Mouse (Mus musculus) intestine, postnatal 0 days (tissue): Measurements from ENCODE around the gene Smtnl1. TPM values are rescaled to one million over a fixed set of nuclear protein-coding genes. Genes with fewer than 3 reads are reported as not detected.

Source experiments
- ATAC-seq: fragments of 200-750 bp; cut with Nextera tagmentation; 2 replicates; pipeline ENCODE4 v1.8.0; 2017; ENCODE audit warnings: mild to moderate bottlenecking, moderate TSS enrichment, moderate library complexity
- H3K27ac ChIP-seq: fragments of 300-500 bp; sonication (generic); 2 replicates; pipeline ENCODE4 v1.5.1; 2014; ENCODE audit warnings: mild to moderate bottlenecking, low read depth, low read length, moderate library complexity
- H3K27me3 ChIP-seq: fragments of 300-500 bp; sonication (generic); replicated peaks from 2 replicates; pipeline ENCODE4 v1.6.1; 2014; ENCODE audit warnings: low read length, mixed read lengths; ENCODE audit not compliant: control insufficient read depth, insufficient read depth
- H3K36me3 ChIP-seq: fragments of 300-500 bp; sonication (generic); 2 replicates; pipeline ENCODE4 v1.6.1; 2014; ENCODE audit warnings: mild to moderate bottlenecking, moderate library complexity; ENCODE audit not compliant: control insufficient read depth, insufficient read depth
- H3K4me1 ChIP-seq: fragments of 300-500 bp; sonication (generic); replicated peaks from 2 replicates; pipeline ENCODE4 v1.6.1; 2014; ENCODE audit warnings: antibody characterized with exemption, low read length, mixed read lengths; ENCODE audit not compliant: control insufficient read depth, insufficient read depth
- H3K4me2 ChIP-seq: fragments of 300-500 bp; sonication (generic); replicated peaks from 2 replicates; pipeline ENCODE4 v1.6.1; 2014; ENCODE audit warnings: low read depth, mild to moderate bottlenecking, moderate library complexity
- H3K4me3 ChIP-seq: fragments of 300-500 bp; sonication (generic); 2 replicates; pipeline ENCODE4 v1.5.1; 2014; ENCODE audit warnings: low read depth, low read length
- H3K9ac ChIP-seq: fragments of 300-500 bp; sonication (generic); 2 replicates; pipeline ENCODE4 v1.6.1; 2014; ENCODE audit warnings: mild to moderate bottlenecking, low read depth, low read length
- H3K9me3 ChIP-seq: fragments of 300-500 bp; sonication (generic); 2 replicates; pipeline ENCODE4 v1.6.1; 2016; ENCODE audit warnings: mixed run types; ENCODE audit not compliant: control insufficient read depth
- CTCF ChIP-seq: sonication (generic); IDR thresholded peaks from 2 replicates; pipeline ENCODE4 v1.5.1; 2016; ENCODE audit warnings: low read depth, mild to moderate bottlenecking, control low read depth, antibody characterized with exemption, moderate library complexity
- WGBS: fragments of 180-500 bp; shearing (Covaris S2); extraction: QIAGEN DNeasy Blood & Tissue Kit; methylation state at CpG from one replicate; pipeline ENCODE4 v1.1.7; 2014; 5-methylcytosine and 5-hydroxymethylcytosine counted together
- polyA plus RNA-seq: library from polyadenylated mRNA; unstranded; fragments of >200 nt; fragmentation: Nextera tagmentation; extraction: Ambion mirVana; gene quantifications from 2 replicates; pipeline ENCODE4 v1.2.1, GENCODE M21; 2015

Gene Smtnl1
- polyA plus RNA-seq, 1 experiment from 2014 or later = 0.46 TPM

DNA sequence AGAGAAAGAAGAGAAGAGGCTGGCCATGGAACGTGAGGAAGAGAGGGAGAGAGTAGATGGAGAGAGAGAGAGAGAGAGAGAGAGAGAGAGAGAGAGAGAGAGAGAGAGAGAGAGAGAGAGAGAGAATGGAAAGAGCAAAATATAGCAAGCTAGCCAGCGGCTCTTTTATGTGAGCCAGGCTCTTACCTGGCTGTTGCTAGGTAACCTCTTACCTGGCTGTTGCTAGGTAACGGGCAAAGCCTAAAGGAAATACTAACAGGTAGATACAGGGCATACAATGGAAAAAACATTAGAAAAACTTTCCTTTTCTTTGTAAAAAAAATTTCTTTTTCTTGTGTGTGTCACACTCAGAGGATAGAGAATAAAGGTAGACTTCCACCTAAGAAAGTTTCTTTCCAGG is 44.7 kb downstream of the Smtnl1 start:
- Histone ChIP-seq H3K9ac (no peak overlapping the region), H3K4me2 (no peak overlapping the region), H3K4me3 (no peak overlapping the region), H3K9me3 (no peaks in the 10 kb centered on the region), H3K4me1 (no peaks in the 10 kb centered on the region), H3K36me3 (no peaks in the 10 kb centered on the region), H3K27me3 (no peaks in the 10 kb centered on the region; the same call in 1 of the 2 replicates), H3K27ac (no peak overlapping the region)
- WGBS = 35% methylated on average over 3 of the region's 3 CpGs
- TF ChIP-seq CTCF = no peak
- no peak for ATAC-seq

DNA sequence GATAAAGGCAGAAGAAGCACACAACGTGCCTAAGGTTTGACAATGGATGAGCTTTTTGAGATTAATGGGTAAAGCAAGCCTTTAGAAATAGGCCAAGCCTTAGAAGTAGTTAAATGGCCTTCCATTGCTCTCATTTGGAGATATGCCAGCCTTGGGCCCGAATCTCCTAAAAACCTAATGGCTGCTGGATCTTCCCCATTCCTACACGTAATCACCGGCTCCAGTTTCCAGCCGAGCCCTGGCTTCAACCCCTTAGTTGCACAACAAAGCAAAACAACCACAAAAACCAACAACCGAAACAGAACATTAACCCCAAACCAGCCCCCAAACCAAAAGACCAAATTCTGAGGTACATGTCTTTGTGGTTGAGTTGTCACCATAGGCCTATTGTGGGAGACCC is 46.8 kb downstream of the Smtnl1 start:
- Histone ChIP-seq H3K4me3 (no peak overlapping the region), H3K27ac (peak overlapping the region; percentile 54), H3K4me2 (no peak overlapping the region), H3K9me3 (no peaks in the 10 kb centered on the region), H3K9ac (no peak overlapping the region), H3K4me1 (no peaks in the 10 kb centered on the region), H3K36me3 (no peaks in the 10 kb centered on the region), H3K27me3 (no peaks in the 10 kb centered on the region; the same call in 1 of the 2 replicates)
- 72% methylated on average over 6 of the region's 6 CpGs for WGBS
- no peak for TF ChIP-seq CTCF
- no peak for ATAC-seq

DNA sequence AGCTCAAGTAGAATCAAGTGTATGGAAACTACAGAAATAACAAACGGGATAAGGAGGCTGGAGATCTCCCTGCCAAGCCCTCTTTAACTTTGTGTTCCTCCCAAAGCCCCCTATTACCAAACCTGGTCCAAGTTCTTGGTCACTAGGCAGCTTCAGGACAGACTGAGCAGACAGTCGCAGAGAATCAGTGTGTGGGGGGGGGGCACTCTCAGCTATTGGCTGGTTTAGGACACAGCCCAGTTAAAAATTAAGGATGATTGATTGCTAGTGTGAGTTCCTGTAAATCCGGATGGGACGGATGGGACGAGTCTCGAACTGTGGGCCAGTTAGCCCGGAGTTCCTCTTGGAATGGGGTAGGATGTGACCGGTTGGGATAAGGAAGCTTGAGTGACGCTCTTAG is 47.2 kb downstream of the Smtnl1 start, which contains the start of gene Serping1:
Gene Serping1, minus strand, starts transcription at position 204 of the 400 bp plus-strand sequence.
- WGBS = 54% methylated on average over 9 of the region's 9 CpGs
- no peak within 1 kb of the TSS for H3K9ac ChIP-seq

DNA sequence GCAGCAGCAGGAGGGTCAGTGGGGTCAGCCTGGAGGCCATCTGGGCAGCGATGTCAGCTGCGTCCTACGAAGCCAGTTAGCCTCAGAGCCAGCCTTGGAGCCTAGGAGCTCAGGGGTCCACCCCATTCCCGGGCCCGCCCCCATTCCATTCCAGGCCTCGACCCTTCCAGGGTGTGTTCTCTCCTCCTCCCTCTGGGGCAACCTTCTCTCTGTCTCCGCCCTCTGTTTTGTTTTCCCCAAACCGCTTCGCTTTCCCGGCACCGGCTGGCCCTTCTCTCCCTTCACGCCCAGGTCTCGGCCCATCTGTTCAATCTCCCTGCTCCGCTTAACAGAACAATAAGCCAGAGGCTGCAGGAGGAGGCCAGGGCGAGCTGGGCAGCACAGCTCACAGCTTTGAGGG is 47.7 kb downstream of the Smtnl1 start:
- Histone ChIP-seq H3K4me3 (peak overlapping the region; percentile 23), H3K9ac (no peak overlapping the region), H3K9me3 (no peaks in the 10 kb centered on the region), H3K4me1 (no peaks in the 10 kb centered on the region), H3K4me2 (peak overlapping the region; percentile 42), H3K27ac (no peak overlapping the region), H3K36me3 (no peaks in the 10 kb centered on the region), H3K27me3 (no peaks in the 10 kb centered on the region; the same call in 1 of the 2 replicates)
- ATAC-seq = peak; percentile 81
- TF ChIP-seq CTCF = no peak
- 14% methylated on average over 15 of the region's 15 CpGs for WGBS

More for the DNA sequence above, 47.2 kb downstream of the Smtnl1 start, which contains the start of gene Serping1:
- Histone ChIP-seq H3K27ac (peak within 1 kb of the TSS; percentile 54), H3K4me3 (peak within 1 kb of the TSS; percentile 23), H3K27me3 (no peaks in the 10 kb centered on the region; the same call in 1 of the 2 replicates), H3K4me1 (no peaks in the 10 kb centered on the region), H3K9me3 (no peaks in the 10 kb centered on the region), H3K36me3 (no peaks in the 10 kb centered on the region), H3K4me2 (peak within 1 kb of the TSS; percentile 42)
- ATAC-seq = no peak
- TF ChIP-seq CTCF = no peak

DNA sequence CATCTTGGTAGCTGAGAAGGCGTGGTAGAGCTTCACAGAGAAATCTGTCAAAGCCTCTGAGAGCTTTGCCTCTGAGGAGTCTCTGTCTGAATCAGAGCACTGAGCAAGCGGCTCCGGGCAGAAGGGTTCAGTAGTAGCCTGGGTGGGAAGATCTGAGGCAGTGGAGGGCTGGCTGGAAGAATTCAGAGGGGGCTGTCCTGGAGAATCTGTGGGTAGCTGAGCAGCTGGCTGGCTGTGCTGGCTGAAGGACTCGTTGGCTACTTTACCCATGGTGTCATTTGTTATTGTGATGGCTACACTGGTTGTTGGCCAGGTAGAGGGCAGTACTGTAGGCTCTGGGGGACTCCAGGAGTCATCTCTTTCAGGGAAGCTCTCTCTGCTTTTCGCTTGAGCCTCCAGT is 49.3 kb downstream of the Smtnl1 start:
- Histone ChIP-seq H3K4me3 (no peak overlapping the region), H3K4me2 (no peak overlapping the region), H3K36me3 (no peaks in the 10 kb centered on the region), H3K27ac (no peak overlapping the region), H3K9me3 (no peaks in the 10 kb centered on the region), H3K27me3 (no peaks in the 10 kb centered on the region; the same call in 1 of the 2 replicates), H3K4me1 (no peaks in the 10 kb centered on the region), H3K9ac (no peak overlapping the region)
- no peak for ATAC-seq
- WGBS = 75% methylated on average over 5 of the region's 5 CpGs
- no peak for TF ChIP-seq CTCF

DNA sequence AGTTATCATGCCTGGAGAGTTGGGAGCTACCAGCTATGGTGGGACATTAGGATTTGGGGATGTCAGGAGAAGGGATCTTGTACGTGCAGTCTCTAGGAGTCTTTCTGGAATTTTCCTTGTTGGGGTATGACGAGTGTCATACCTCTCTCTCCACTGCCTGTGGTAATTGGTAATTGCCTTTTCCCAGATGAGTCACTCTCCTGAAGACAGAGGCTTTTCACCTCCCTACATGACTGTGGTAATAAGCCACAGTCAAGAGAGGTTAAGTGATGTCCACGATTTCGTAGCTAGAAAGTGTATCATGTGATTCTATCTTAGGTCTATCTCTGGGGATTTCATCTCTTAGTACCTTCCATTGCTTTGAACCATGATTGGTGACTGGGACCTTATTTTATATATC is 50.0 kb downstream of the Smtnl1 start:
- no peak overlapping the region for H3K4me3 ChIP-seq
- no peak overlapping the region for H3K27ac ChIP-seq
- 78% methylated on average over 4 of the region's 4 CpGs for WGBS
- no peak for TF ChIP-seq CTCF
- no peak overlapping the region for H3K9ac ChIP-seq
- H3K27me3 ChIP-seq = no peaks in the 10 kb centered on the region
- H3K4me1 ChIP-seq = no peaks in the 10 kb centered on the region
- no peaks in the 10 kb centered on the region for H3K36me3 ChIP-seq
- no peak for ATAC-seq
- no peaks in the 10 kb centered on the region for H3K9me3 ChIP-seq
- no peak overlapping the region for H3K4me2 ChIP-seq

DNA sequence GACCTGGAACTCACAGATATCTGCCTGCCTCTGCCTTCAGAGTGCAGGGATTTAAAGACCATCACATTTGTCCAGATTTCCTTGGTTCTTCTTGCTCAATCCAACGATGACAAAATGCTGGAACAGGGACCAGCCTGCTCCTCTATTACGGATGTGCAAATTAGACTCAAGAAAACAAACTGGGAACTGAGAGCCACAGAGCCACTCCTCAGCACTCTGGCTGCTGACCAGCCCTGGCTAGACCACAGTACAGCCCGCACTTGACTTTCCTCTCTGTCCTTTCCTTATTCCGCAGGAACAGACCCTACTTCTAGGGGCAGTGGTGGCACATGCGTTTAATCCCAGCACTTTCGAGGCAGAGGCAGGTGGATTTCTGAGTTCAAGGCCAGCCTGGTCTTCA is 52.0 kb downstream of the Smtnl1 start:
- no peaks in the 10 kb centered on the region for H3K27me3 ChIP-seq
- no peak overlapping the region for H3K9ac ChIP-seq
- H3K9me3 ChIP-seq = no peaks in the 10 kb centered on the region
- TF ChIP-seq CTCF = no peak
- H3K36me3 ChIP-seq = no peaks in the 10 kb centered on the region
- ATAC-seq = no peak
- H3K27ac ChIP-seq = no peak overlapping the region
- no peaks in the 10 kb centered on the region for H3K4me1 ChIP-seq
- WGBS = 77% methylated on average over 6 of the region's 6 CpGs
- H3K4me2 ChIP-seq = no peak overlapping the region
- H3K4me3 ChIP-seq = no peak overlapping the region
